Mouse (Mus musculus) spleen, adult 2 months (tissue): ENCODE data around the gene Pdlim3. TPM values are rescaled to one million over a fixed set of nuclear protein-coding genes. Genes with fewer than 3 reads are reported as not detected.

ENCODE experiments used
- DNase-seq, 2 experiments: peaks; one replicate each; pipeline versions ENCODE4 v3.0.0 to v3.0.0-alpha.2; 2012 to 2021; ENCODE audit warnings: low spot score in 2 of 2, low read depth in 1 of 2
- H3K27ac ChIP-seq: fragments of 200-500 bp; 2 replicates; pipeline ENCODE4 v1.5.1; 2012; ENCODE audit warnings: low read length, inconsistent platforms; ENCODE audit not compliant: insufficient read depth
- H3K27me3 ChIP-seq: fragments of 200-500 bp; 2 replicates; pipeline ENCODE4 v1.6.1; 2012; ENCODE audit warnings: mild to moderate bottlenecking, moderate library complexity, low read length, inconsistent platforms; ENCODE audit not compliant: control insufficient read depth, insufficient read depth
- H3K36me3 ChIP-seq: fragments of 200-500 bp; 2 replicates; pipeline ENCODE4 v1.6.1; 2012; ENCODE audit warnings: mild to moderate bottlenecking, low read length, inconsistent platforms; ENCODE audit not compliant: control insufficient read depth, insufficient read depth
- H3K4me1 ChIP-seq: fragments of 200-500 bp; 2 replicates; pipeline ENCODE4 v1.6.1; 2011; ENCODE audit warnings: inconsistent platforms; ENCODE audit not compliant: control insufficient read depth, insufficient read depth, insufficient read length
- H3K4me3 ChIP-seq: fragments of 200-500 bp; 2 replicates; pipeline ENCODE4 v1.5.1; 2011; ENCODE audit warnings: mild to moderate bottlenecking, inconsistent platforms; ENCODE audit not compliant: insufficient read depth, insufficient read length; ENCODE audit errors: extremely low read depth
- CTCF ChIP-seq: fragments of 200-500 bp; IDR thresholded peaks from 2 replicates; pipeline ENCODE4 v1.5.1; 2011; ENCODE audit warnings: mild to moderate bottlenecking, inconsistent platforms; ENCODE audit not compliant: insufficient read depth, insufficient read length, insufficient replicate concordance; ENCODE audit errors: extremely low read depth
- POLR2A ChIP-seq: fragments of 200-500 bp; IDR thresholded peaks from 2 replicates; pipeline ENCODE4 v1.6.1; 2011; ENCODE audit warnings: low read depth, low read length, inconsistent platforms
- WGBS: fragments of 180-500 bp; shearing (Covaris S2); methylation state at CpG from one replicate; pipeline ENCODE4 v1.1.7; 2018; 5-methylcytosine and 5-hydroxymethylcytosine counted together
- polyA plus RNA-seq: library from polyadenylated mRNA; depleted of rRNA; stranded (reverse); fragments of >200 nt; gene quantifications from 2 replicates; pipeline ENCODE4 v1.2.3, GENCODE M21; 2012; rRNA removed

The Pdlim3 gene
- polyA plus RNA-seq, 1 experiment, result 5.8 TPM

- TF ChIP-seq CTCF, result no peak
- no peak for TF ChIP-seq POLR2A
- DNase-seq, result no peak
- no peaks in the 10 kb centered on the region for H3K27me3 ChIP-seq
- H3K4me3 ChIP-seq, result no peak overlapping the region
- H3K27ac ChIP-seq, result no peak overlapping the region
- H3K36me3 ChIP-seq, result no peaks in the 10 kb centered on the region
- 70% methylated on average over 2 of the region's 2 CpGs for WGBS
- H3K4me1 ChIP-seq, result no peaks in the 10 kb centered on the region
Measured at GRCm38 (mm10) chr8:45950622-45951021, 65.4 kb downstream of the Pdlim3 start.

Other genes starting within 250 kb of the Pdlim3 start
- gene Ccdc110, start 49.2 kb downstream of the Pdlim3 start, polyA plus RNA-seq, result not detected in 2 replicates
- 0.20 and 0.29 TPM in 2 replicates for gene 1700029J07Rik, start 89.8 kb downstream of the Pdlim3 start, polyA plus RNA-seq
- gene Ufsp2, start 90.1 kb downstream of the Pdlim3 start, polyA plus RNA-seq, result 5.2 and 5.4 TPM in 2 replicates
- 0.05 TPM in 1 of 2 replicates, not detected in the other for gene Lrp2bp, start 113.8 kb downstream of the Pdlim3 start, polyA plus RNA-seq
- 3.4 and 3.8 TPM in 2 replicates for gene Ankrd37, start 120.2 kb downstream of the Pdlim3 start, polyA plus RNA-seq